Mouse (Mus musculus) lung, postnatal 0 days (tissue): Measurements from ENCODE around the gene Syn2.

Experiments used
- CTCF ChIP-seq: IDR thresholded peaks from 2 replicates; pipeline ENCODE4 v1.5.1; 2016; ENCODE audit warnings: antibody characterized with exemption, mild to moderate bottlenecking
- EP300 ChIP-seq: IDR thresholded peaks from 2 replicates; pipeline ENCODE4 v1.6.1; 2016; ENCODE audit warnings: antibody characterized with exemption, mild to moderate bottlenecking, control low read depth

- no peak for TF ChIP-seq CTCF
- TF ChIP-seq EP300, result no peak
Observed at GRCm38 (mm10) chr6:115284153-115284552, 149.5 kb downstream of the Syn2 start.
